Mouse (Mus musculus) ES-E14 (cell line): ENCODE results near the gene Ncl. TPM values are rescaled to one million over a fixed set of nuclear protein-coding genes. Genes with fewer than 3 reads are reported as not detected.

Experiments used
- DNase-seq: peaks from one replicate; pipeline ENCODE4 v3.0.0-alpha.2; 2013; ENCODE audit warnings: low read depth, low spot score
- H3K27ac ChIP-seq: 2 replicates; pipeline ENCODE4 v1.5.1; 2012; ENCODE audit warnings: low read depth, mild to moderate bottlenecking, low read length, moderate library complexity, mixed read lengths; ENCODE audit not compliant: poor library complexity, insufficient read depth, severe bottlenecking
- H3K36me3 ChIP-seq: 2 replicates; pipeline ENCODE4 v1.6.1; 2012; ENCODE audit warnings: mild to moderate bottlenecking, low read length, moderate library complexity, mixed read lengths; ENCODE audit not compliant: control insufficient read depth, poor library complexity, insufficient read depth, severe bottlenecking
- H3K4me1 ChIP-seq, 2 experiments: fragments of 150-350 bp in 1 of 2; sonication (generic) in 1 of 2; 2 replicates each; pipeline ENCODE4 v1.6.1; 2012; ENCODE audit warnings: low read length in 2 of 2, mild to moderate bottlenecking in 1 of 2, mixed read lengths in 1 of 2; ENCODE audit not compliant: control insufficient read depth in 2 of 2, insufficient read depth in 2 of 2, poor library complexity in 1 of 2
- H3K4me3 ChIP-seq, 2 experiments: fragments of 150-350 bp in 1 of 2; sonication (generic) in 1 of 2; 2 replicates each; pipeline ENCODE4 v1.5.1; 2012; ENCODE audit warnings: low read length in 2 of 2, low read depth in 1 of 2, mild to moderate bottlenecking in 1 of 2, mixed read lengths in 1 of 2; ENCODE audit not compliant: insufficient read depth in 1 of 2, poor library complexity in 1 of 2, severe bottlenecking in 1 of 2
- H3K9ac ChIP-seq: 2 replicates; pipeline ENCODE4 v1.6.1; 2012; ENCODE audit warnings: low read depth, mild to moderate bottlenecking, low read length, mixed read lengths; ENCODE audit not compliant: poor library complexity, insufficient read depth, severe bottlenecking
- H3K9me3 ChIP-seq: fragments of 150-350 bp; sonication (generic); 2 replicates; pipeline ENCODE4 v1.6.1; 2012; ENCODE audit warnings: low read depth, mild to moderate bottlenecking, low read length; ENCODE audit not compliant: control insufficient read depth, insufficient read depth
- CHD2 ChIP-seq: IDR thresholded peaks from 2 replicates; pipeline ENCODE4 v1.6.1; 2014; ENCODE audit warnings: mild to moderate bottlenecking, low read depth, low read length, inconsistent platforms
- HCFC1 ChIP-seq: IDR thresholded peaks from 2 replicates; pipeline ENCODE4 v1.6.1; 2012; ENCODE audit warnings: low read length, inconsistent platforms, borderline replicate concordance; ENCODE audit not compliant: insufficient read depth
- MAFK ChIP-seq: IDR thresholded peaks from 2 replicates; pipeline ENCODE4 v1.6.1; 2014; ENCODE audit warnings: mild to moderate bottlenecking, low read depth, low read length, inconsistent platforms; ENCODE audit not compliant: insufficient read depth
- ZC3H11A ChIP-seq: IDR thresholded peaks from 2 replicates; pipeline ENCODE4 v1.6.1; 2012; ENCODE audit warnings: low read depth, mild to moderate bottlenecking, inconsistent platforms, low read length, borderline replicate concordance
- ZNF384 ChIP-seq: IDR thresholded peaks from 2 replicates; pipeline ENCODE4 v1.6.1; 2012; ENCODE audit warnings: low read depth, low read length, inconsistent platforms
- in situ Hi-C, 2 experiments: fragments of 600-800 bp; cut with MboI; formaldehyde crosslinking; loops; one replicate each; pipeline ENCODE4 v1.15.1; 2025; ENCODE audit warnings: low sequenced_read_pairs in 2 of 2, inconsistent platforms in 1 of 2; ENCODE audit not compliant: unreplicated experiment in 2 of 2
- total RNA-seq: library from RNA; depleted of rRNA; stranded (reverse); fragments of 300-350 nt; gene quantifications from 2 replicates; pipeline ENCODE4 v1.2.3, GENCODE M21; 2012

Gene Ncl
- total RNA-seq, 1 experiment = 529 TPM

DNA sequence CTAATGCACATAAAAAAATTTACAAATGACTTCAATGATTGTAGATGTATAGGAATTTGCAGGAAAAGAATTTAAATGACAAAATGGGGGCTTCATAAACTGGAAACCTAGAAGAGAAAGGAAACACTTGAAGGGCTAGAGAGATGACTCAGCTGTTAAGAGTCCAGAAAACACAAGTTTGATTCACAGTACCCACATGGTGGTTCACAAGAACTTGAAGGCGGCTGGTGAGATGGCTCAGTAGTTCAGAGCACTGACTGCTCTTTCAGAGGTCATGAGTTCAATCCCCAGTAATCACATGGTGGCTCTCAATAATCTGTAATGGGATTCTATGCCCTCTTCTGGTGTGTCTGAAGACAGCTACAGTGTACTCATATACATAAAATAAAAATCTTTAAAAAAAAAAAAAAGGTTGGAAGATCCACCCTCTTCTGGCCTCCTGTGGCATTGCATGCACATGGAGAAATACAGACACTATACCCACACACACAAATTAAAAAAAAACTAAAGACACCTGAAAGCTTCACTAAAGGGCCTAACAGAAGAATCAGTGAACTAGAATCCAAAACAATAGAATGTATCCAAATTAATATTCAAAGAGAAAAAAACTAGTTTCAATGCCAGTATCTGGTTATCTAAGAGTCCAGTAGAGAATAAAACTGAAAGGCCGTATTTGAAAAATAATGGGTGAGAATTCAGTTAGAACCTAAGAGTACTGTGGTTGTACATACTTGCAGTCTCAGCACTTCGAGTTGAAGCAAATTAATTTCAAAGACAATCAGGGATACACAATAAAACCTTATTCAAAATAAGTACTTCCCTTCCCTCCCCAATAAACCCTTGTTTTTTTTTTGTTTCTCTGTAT, 12.1 kb downstream of the Ncl start:
- TF ChIP-seq HCFC1 = no peak
- TF ChIP-seq MAFK = no peak
- TF ChIP-seq CHD2 = no peak
- TF ChIP-seq ZNF384 = no peak
- TF ChIP-seq ZC3H11A = no peak
- H3K9me3 ChIP-seq = no peaks in the 10 kb centered on the region
- no peak overlapping the region for H3K9ac ChIP-seq
- no peak overlapping the region for H3K27ac ChIP-seq
- peaks cover 25% of the 10 kb centered on the region for H3K36me3 ChIP-seq
- H3K4me1 ChIP-seq = no peaks in the 10 kb centered on the region; a peak in 2 of 4 replicates
- in situ Hi-C loops = no loop called here
- H3K4me3 ChIP-seq = no peak overlapping the region
- DNase-seq = no peak

DNA sequence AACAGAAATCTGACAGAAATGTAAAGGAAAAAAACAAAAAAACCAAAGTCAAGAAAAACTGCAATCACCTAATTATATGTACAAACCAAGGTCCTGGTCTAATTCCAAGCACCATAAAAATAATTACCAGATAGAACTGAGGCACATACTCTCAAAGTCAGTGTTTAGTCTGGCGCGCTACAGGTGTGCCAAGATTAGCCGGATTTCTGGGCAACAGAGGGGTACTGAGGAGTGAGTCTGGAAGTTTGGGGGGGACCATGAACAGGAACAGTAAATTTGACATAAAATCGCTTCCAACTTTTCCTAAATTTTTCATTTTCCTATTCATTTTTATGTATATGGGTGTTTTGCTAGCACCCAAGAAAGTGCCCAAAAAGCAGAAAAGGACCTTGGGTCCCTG, 13.2 kb downstream of the Ncl start:
- in situ Hi-C loops = no loop called here
- Histone ChIP-seq H3K4me3 (no peak overlapping the region), H3K36me3 (peaks cover 14% of the 10 kb centered on the region), H3K4me1 (no peaks in the 10 kb centered on the region; a peak in 1 of 4 replicates), H3K9ac (no peak overlapping the region), H3K9me3 (no peaks in the 10 kb centered on the region), H3K27ac (no peak overlapping the region)
- no peak for DNase-seq
- TF ChIP-seq ZC3H11A (no peak), CHD2 (no peak), MAFK (no peak), ZNF384 (no peak), HCFC1 (no peak)

DNA sequence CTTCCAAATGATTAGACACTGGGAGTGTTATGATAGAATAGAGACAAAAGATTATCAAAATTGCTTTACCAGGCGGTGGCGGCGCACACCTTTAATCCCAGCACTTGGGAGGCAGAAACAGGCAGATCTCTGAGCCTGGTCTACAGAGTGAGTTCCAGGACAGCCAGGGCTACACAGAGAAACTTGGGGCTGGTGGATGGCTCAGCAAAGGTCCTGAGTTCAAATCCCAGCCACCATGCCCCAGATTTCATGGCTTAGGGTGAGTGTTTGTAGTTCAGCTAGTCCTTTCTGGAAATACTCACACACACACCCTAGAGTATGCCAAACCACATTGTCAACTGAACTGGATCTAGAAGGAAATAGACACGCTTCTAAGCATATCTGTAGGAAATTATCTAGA, 14.1 kb downstream of the Ncl start:
- Histone ChIP-seq H3K36me3 (peaks cover 7% of the 10 kb centered on the region; the same call in 1 of the 2 replicates), H3K4me3 (no peak overlapping the region), H3K9ac (no peak overlapping the region), H3K9me3 (no peaks in the 10 kb centered on the region), H3K4me1 (no peaks in the 10 kb centered on the region; a peak in 1 of 4 replicates), H3K27ac (no peak overlapping the region)
- in situ Hi-C loops = no loop called here
- no peak for TF ChIP-seq MAFK
- no peak for TF ChIP-seq HCFC1
- TF ChIP-seq ZNF384 = no peak
- no peak for TF ChIP-seq ZC3H11A
- TF ChIP-seq CHD2 = no peak
- DNase-seq = no peak

DNA sequence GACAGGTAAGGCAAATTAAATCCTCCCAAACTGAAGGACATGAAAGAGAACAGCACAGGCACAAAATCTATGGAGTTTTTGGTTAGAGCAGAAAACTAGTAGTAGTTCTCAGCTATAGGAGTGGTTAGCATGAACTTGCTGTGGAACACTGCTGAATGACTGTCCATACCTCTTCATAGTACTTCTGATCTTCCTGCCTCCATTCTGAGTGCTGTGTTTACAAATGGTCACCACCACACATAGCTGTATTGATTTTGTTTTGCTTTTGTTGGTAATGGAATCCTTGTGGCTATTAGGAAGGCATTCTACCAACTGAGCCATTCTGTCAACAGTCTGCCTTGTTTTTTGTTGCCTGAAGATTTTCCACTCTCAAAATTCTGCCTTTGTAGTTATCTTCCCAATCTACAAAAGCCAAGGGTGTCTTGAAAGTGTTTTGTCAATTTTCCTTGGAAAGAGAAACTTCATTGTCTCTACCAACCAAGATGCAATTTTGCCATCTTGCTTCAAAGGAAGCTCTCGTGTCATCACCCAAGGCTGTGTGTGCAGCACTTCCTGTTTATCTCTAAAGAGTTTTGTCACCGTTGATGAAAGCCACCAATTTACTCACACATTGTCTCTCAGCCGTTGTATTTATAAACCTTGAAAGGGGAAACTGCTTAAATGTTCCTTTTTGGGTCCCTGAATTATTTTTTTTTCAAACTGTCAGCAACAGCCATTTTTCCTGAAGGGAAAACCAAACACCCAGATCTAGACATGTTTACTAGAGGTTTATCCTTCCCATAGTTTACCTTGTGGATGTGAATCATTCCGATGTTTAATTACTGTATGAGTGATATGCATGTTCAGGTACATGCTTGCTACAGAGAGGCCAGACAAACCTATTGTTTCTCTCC, 15.0 kb downstream of the Ncl start:
- H3K4me3 ChIP-seq = no peak overlapping the region
- no peak for DNase-seq
- H3K27ac ChIP-seq = no peak overlapping the region
- H3K4me1 ChIP-seq = no peaks in the 10 kb centered on the region; a peak in 1 of 4 replicates
- no peak overlapping the region for H3K9ac ChIP-seq
- H3K36me3 ChIP-seq = peaks cover under 1% of the 10 kb centered on the region; the same call in 1 of the 2 replicates
- no peaks in the 10 kb centered on the region for H3K9me3 ChIP-seq
- in situ Hi-C loops = no loop called here
- TF ChIP-seq MAFK = no peak
- no peak for TF ChIP-seq CHD2
- no peak for TF ChIP-seq ZNF384
- TF ChIP-seq HCFC1 = no peak
- no peak for TF ChIP-seq ZC3H11A
